Mouse (Mus musculus) kidney, adult 2 months (tissue): ENCODE results near the gene Ranbp9.

Source experiments
- CTCF ChIP-seq: fragments of 200-500 bp; conservative IDR thresholded peaks from 2 replicates; pipeline ENCODE4 v1.5.1; 2011; ENCODE audit warnings: low read depth, mild to moderate bottlenecking, control low read depth, low read length, moderate library complexity, mixed read lengths; ENCODE audit not compliant: insufficient read depth, insufficient read length
- POLR2A ChIP-seq: fragments of 200-500 bp; IDR thresholded peaks from one replicate; pipeline ENCODE4 v1.6.1; 2011; ENCODE audit warnings: low read depth, low read length, control low read depth

- TF ChIP-seq CTCF, result no peak
- no peak for TF ChIP-seq POLR2A
These were observed 67.5 kb downstream of the Ranbp9 start for GRCm38 (mm10) chr13:43413611-43414010.
